Mouse (Mus musculus) frontal cortex, adult 2 months (tissue): ENCODE measurements around the gene Pdgfb. TPM values are rescaled to one million over a fixed set of nuclear protein-coding genes. Genes with fewer than 3 reads are reported as not detected.

Source experiments
- DNase-seq, 2 experiments: peaks; one replicate each; pipeline ENCODE4 v3.0.0; 2022; ENCODE audit warnings: low spot score in 1 of 2; ENCODE audit errors: extremely low spot score in 1 of 2
- polyA plus RNA-seq: library from polyadenylated mRNA; depleted of rRNA; stranded (reverse); fragments of >200 nt; gene quantifications from 2 replicates; pipeline ENCODE4 v1.2.3, GENCODE M21; 2012; rRNA removed

Pdgfb gene
- polyA plus RNA-seq, 1 experiment, result 32.4 TPM

GRCm38 (mm10) chr15:79970491-79970890, 44.3 kb downstream of the Pdgfb start:
- DNase-seq, result no peak

- DNase-seq, result no peak
Measured at GRCm38 (mm10) chr15:79967346-79967745, 47.4 kb downstream of the Pdgfb start.

DNA sequence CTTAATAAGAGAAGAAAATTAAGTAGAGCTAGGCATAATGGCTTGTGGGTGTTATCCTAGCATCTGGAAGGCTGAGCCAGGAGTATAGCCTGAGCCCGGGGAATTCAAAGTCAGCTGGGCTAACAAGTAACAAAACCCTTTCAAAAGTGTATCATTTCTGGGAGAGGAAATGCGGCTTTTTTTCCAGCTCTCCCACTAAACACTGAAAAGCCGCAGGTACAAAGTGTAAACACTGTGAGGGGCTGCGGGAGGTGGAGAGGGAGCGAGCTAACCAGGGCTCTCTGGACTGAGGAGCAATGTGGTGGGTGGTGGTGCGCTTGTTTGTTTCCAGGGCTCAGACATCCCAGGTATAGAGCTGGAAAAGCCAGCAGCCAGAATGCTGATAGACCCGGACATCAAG, 50.4 kb downstream of the Pdgfb start:
- DNase-seq, result no peak

GRCm38 (mm10) chr15:79962661-79963060, 52.1 kb downstream of the Pdgfb start:
- DNase-seq, result no peak

- DNase-seq, result no peak
Measured at GRCm38 (mm10) chr15:79961366-79961921, 53.3 kb downstream of the Pdgfb start.

GRCm38 (mm10) chr15:79958418-79958817, 56.4 kb downstream of the Pdgfb start:
- DNase-seq, result no peak

DNA sequence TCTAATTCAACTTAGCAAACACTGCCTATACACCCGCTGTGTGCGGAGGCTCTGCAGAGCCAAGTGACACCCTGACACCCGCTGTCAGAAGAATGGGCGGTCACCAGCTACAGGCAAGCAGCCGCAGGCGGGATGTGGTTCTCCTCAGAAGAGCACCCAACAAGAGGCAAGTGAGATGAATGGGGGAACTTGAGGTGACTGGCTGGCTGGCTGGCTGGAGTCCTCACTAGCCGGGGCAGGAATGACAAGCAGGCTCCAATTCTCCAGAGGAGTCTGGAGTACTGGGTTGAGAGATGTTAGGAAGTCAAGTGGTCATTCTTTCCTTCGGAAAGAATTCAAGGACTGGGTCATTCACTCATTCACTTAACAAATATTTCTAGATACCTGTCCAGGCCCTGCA, 58.2 kb downstream of the Pdgfb start:
- no peak for DNase-seq

- no peak for DNase-seq
Measured at GRCm38 (mm10) chr15:79953470-79953869, 61.3 kb downstream of the Pdgfb start.

DNA sequence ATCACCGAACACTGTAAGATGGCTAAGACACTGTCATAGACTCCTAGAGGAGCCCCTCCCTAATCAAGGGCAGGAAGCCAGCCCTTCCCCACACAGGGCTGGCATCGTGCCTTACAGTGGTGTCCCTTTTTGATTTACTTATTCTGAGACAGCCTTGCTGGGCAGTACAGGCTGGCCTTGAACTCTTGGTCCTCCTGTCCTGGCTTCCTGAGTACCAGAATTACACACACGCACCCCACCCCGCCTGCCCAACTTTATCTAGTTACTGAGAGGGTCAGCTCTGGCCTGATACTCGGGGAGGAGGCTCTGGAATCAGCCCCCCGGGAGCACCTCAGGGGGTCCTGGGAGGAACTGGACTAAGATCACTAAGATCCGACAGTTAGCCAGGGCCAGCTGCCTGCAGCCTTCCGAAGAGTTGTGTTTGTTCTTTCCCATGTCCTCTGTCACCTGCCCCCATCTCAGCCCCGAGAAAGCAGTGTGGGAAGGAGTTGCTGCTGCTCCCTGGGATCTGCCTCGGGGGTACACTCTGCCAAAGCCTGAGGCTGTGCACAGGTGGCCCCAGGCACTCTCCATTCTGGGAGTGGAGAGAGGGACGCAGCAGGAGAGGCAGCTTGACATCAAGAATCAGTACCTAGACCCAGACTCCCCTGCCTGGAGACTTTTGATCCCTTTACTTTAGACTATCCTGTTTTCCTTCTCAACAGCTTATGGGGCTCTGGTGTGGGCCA, 62.1 kb downstream of the Pdgfb start:
- DNase-seq, result no peak

GRCm38 (mm10) chr15:79951730-79952503, 62.9 kb downstream of the Pdgfb start:
- DNase-seq, result no peak

- no peak for DNase-seq
Measured at GRCm38 (mm10) chr15:79951226-79951625, 63.6 kb downstream of the Pdgfb start.

DNA sequence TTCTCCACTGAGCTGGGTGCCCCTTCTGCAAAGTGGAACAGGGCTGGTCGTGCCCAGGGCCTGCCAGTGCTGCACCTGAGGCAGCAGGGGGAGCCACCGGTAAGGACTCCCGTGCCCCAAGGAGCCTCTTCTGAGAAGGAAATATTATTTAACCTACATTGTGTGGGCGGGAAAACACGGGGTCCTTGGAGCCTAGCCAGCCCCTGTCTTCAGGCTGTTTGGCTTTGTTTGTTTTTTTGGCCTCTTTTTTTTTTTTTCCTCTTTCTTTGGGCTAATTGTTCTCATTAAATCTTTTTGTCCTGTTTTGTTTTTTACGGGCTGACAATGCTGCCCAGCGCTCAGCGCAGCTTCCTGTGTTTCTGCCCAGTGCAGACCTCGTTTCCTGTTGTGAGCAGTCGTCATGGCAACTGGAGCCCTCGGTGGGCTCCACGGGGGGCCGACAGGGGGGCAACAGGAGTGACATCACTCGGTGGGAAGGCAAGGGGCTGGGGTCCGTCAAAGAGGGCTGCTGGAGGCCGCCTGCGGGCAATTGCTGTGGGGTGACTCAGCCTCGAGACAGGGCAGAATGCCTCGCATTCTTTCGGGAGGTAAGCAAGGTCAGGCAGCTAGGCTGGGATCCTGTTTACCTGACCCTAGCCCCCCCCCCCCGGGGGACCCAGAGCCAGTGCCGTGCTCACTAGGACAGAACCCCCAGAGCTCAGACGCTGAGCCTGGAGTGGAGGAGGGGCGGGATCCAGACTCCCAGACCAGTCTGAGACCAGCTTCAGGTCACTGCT, 64.3 kb downstream of the Pdgfb start:
- peak in 1 of 2 experiments; percentile 57 for DNase-seq

DNA sequence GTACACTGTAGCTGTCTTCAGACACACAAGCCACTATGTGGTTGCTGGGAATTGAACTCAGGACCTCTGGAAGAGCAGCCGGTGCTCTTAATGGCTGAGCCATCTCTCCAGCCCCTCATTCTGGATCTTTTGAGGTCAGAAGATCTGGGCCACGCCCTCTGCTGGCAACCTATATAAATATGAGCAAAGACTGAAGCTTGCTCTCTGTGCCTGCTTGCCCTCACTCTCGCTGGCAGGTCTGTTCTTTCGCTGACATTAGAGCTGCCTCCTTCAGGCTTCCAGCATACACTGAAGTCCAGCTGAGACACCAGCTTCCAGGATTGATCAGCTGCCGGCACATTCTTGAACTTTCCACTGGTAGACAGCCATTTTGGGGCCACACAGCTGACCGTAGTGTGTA, 67.1 kb downstream of the Pdgfb start:
- DNase-seq, result no peak

DNA sequence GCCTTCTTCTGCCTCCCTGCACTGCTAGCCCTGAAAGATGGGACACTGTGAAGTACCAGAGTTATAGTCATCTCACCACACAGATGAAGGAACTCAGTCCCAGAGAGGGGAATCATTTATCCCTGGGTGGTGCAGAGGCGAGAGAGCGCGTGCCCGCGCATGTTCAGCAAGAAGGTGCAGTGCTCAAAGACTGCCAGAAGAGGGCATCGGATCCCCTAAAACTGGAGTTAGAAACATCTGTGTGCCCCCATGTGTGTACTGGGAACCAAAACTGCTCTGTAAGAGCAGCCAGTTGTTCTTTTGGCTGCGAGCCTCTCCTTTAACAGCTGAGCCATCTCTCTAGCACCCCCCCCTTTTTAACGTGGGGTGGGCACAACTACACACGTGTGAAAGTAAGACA, 68.0 kb downstream of the Pdgfb start:
- no peak for DNase-seq

DNA sequence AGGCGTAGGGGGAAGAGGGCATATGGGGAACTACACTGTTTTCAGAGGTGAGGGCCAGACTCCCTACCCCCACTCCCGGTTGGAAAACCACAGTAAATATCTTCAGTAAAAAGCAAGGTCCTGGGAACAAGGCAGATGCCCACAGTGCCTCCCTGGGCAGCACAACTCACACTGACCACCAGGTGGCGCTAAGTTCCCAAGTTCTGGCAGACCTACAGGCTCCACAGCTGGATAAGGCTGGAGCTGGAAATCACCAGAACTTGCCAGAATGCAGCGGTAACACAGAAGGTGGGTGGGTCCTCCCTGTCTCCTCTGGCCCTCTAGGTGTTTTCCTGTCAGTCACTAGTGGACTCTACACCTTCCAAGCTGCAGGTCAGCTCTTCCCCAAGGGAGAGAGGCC, 68.8 kb downstream of the Pdgfb start:
- peak; percentile 70 to 95 for DNase-seq

Other genes with a start within 250 kb of the Pdgfb start
- gene Dnal4, start 237.1 kb downstream of the Pdgfb start, polyA plus RNA-seq, result 84.6 and 85.4 TPM in 2 replicates
- 293 and 296 TPM in 2 replicates for gene Nptxr, start 210.2 kb downstream of the Pdgfb start, polyA plus RNA-seq
- 2.9 and 4.8 TPM in 2 replicates for gene Npcd, start 180.7 kb downstream of the Pdgfb start, polyA plus RNA-seq
- gene Cbx6, start 180.3 kb downstream of the Pdgfb start, polyA plus RNA-seq, result 257 and 263 TPM in 2 replicates
- gene Apobec3, start 123.3 kb downstream of the Pdgfb start, polyA plus RNA-seq, result 7.1 and 7.4 TPM in 2 replicates
- gene Cbx7, start 43.9 kb downstream of the Pdgfb start, polyA plus RNA-seq, result 58.6 TPM in 2 replicates
- 288 and 302 TPM in 2 replicates for gene Syngr1, start 76.4 kb upstream of the Pdgfb start, polyA plus RNA-seq
- gene Rpl3, start 76.9 kb upstream of the Pdgfb start, polyA plus RNA-seq, result 629 and 778 TPM in 2 replicates
- gene Tab1, start 118.2 kb upstream of the Pdgfb start, polyA plus RNA-seq, result 37.9 and 41.4 TPM in 2 replicates
- gene Mgat3, start 158.7 kb upstream of the Pdgfb start, polyA plus RNA-seq, result 79.3 and 84.5 TPM in 2 replicates
- 14.9 and 15.6 TPM in 2 replicates for gene Mief1, start 219.0 kb upstream of the Pdgfb start, polyA plus RNA-seq
- not detected in 2 replicates for gene AC140267.1, start 220.9 kb upstream of the Pdgfb start, polyA plus RNA-seq
- gene Atf4, start 240.2 kb upstream of the Pdgfb start, polyA plus RNA-seq, result 206 and 220 TPM in 2 replicates
- 46.5 and 47.8 TPM in 2 replicates for gene Rps19bp1, start 249.3 kb upstream of the Pdgfb start, polyA plus RNA-seq